Mouse (Mus musculus): ENCODE results near the gene Lrrc4. TPM values are rescaled to one million over a fixed set of nuclear protein-coding genes. Genes with fewer than 3 reads are reported as not detected.

The Lrrc4 gene
- polyA plus RNA-seq, 1 experiment from 2014 or later, result 1.9 TPM

DNA sequence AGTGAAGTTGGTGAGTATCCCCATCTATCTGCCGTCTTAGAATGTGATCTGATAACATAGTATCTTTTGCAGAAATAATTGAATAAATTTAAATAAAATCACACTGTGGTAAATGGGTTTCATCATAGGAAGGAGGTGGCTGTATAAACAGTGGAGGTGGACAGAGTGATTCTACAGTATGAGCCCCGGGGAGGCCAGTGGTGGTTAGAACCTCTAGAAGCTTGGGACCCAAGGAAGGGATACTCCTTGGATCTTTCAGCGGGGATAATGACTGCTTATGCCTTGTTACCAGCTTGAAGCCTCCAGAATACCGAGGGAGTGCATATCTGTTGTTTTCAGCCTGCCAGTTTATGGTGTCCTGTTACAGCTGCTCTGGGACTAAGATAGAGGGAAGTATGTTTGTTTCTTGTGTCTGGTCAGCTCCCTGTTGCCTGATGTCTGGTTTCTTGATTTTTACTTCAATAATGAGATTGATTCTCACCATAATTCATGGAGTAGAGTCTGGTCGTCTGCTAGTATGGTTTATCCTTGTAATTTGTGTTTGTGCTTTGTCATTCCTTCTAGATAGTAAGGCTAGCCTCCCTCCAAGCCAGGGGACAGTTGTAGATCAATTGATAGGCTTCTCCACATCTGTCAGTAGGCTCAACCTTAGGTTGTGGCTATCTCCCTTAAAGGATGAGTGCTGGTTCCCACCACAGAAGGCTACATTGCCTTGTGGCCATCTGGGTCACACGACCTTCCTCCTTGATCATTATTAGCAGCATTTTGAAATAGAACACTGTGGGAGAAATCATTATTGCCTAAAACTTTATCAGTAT is 195.8 kb downstream of the Lrrc4 start:
- Histone ChIP-seq H3K27me3 (no peaks in the 10 kb centered on the region), H3K9me3 (replicated peaks) (no peaks in the 10 kb centered on the region), H3K4me1 (peaks cover 12% of the 10 kb centered on the region; the same call in 1 of the 2 replicates), H3K36me3 (no peaks in the 10 kb centered on the region), H3K9ac (no peak overlapping the region), H3K4me3 (replicated peaks) (no peak overlapping the region), H3K4me2 (no peak overlapping the region), H3K27ac (no peak overlapping the region)
- ATAC-seq (replicated peaks; ENCODE audit: low FRiP score), result no peak
- WGBS, result 69% methylated on average over 6 of the region's 6 CpGs

DNA sequence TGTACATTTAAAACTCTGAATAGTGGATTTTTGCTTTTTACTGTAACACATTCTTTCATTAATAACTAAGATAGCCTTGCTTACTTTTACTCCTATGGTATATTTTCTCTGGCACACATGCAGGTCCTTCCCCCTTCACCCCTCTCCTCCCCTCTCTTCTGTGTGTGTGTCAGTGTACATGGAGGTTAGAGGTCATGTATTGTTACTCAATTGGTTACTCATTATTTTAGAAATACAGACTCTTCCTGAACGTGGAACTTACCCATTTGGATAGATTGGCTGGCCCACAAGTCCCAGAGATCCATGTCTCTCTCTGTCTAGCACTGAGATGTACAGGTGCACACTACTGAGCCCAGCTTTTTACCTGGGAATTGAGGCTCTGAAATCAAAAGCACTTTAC is 196.5 kb downstream of the Lrrc4 start:
- H3K4me1 ChIP-seq, result peaks cover 12% of the 10 kb centered on the region; the same call in 1 of the 2 replicates
- no peak overlapping the region for H3K4me3 ChIP-seq (replicated peaks)
- whole genome bisulfite sequencing, result 58% methylated on average over 1 of the region's 1 CpGs
- H3K4me2 ChIP-seq, result no peak overlapping the region
- H3K27ac ChIP-seq, result no peak overlapping the region
- H3K27me3 ChIP-seq, result no peaks in the 10 kb centered on the region
- H3K9ac ChIP-seq, result no peak overlapping the region
- H3K36me3 ChIP-seq, result no peaks in the 10 kb centered on the region
- 0 out of 2 replicates have a peak, but pooled peaks have one; percentile 22 for ATAC-seq (replicated peaks; ENCODE audit: low FRiP score)
- no peaks in the 10 kb centered on the region for H3K9me3 ChIP-seq (replicated peaks)

DNA sequence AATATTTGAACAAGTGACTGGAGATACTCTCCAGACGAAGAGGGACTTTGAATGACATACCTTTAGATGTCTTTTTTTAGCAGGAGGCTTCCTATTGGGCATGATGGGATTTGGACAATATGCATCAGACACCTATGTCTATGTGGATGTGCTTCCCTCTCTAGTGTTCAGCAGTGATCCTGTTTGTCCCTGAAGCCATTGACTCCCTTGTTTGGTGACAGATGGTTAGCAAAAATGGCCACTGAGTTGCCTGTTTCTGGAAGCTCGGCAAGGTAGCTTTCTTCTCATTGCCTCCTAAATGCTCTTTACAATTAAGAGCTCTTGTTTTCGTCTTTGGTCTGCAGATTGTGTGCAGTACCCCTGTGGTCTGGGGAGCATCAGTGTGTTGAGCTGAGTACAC is 197.9 kb downstream of the Lrrc4 start:
- H3K27ac ChIP-seq, result no peak overlapping the region
- no peak for ATAC-seq (replicated peaks; ENCODE audit: low FRiP score)
- no peak overlapping the region for H3K9ac ChIP-seq
- peaks cover 12% of the 10 kb centered on the region; the same call in 1 of the 2 replicates for H3K4me1 ChIP-seq
- H3K9me3 ChIP-seq (replicated peaks), result no peaks in the 10 kb centered on the region
- H3K4me3 ChIP-seq (replicated peaks), result no peak overlapping the region
- no peak overlapping the region for H3K4me2 ChIP-seq
- no peaks in the 10 kb centered on the region for H3K36me3 ChIP-seq
- 63% methylated on average over 3 of the region's 3 CpGs for WGBS
- H3K27me3 ChIP-seq, result no peaks in the 10 kb centered on the region

DNA sequence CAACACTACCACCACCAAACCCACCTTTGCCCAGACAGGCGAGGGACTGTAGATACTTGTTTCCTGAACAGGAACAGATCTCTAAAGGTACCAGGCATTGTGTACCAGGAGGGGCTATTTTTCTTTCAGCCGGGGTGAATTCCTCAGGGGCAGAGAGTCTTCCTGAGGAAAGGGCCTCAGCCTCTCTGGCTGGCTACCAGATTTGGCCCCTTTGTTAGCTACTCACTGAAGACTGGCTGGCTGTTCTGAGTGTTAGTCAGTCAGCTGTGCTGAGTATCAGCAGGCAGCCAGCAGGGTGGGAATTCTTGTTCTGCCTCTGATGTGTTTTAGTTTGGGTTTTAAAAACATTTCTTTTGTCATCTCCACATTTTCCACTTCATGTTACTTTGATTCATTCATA is 198.4 kb downstream of the Lrrc4 start:
- no peak overlapping the region for H3K9ac ChIP-seq
- no peaks in the 10 kb centered on the region for H3K36me3 ChIP-seq
- WGBS, result 47% methylated on average over 2 of the region's 2 CpGs

DNA sequence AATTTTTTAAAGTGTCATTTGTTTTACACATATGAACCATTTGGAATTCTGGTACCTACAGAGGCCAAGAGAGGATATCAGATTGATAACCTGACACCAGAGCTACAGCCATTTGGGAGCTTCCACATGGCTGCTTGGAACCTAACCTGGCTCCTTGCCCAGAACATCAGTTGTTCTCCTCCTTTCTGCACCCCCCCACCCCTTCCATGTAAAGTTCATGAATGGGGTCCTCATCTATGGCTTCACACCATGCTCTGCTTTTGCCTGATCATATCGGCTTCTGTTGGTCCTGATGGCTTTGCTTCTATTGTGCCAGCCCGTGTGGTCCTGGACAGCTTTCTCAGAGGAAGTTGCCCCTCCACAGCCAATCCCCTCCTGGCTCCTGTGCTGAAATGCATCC is 200.6 kb downstream of the Lrrc4 start:
- H3K36me3 ChIP-seq, result peaks cover 18% of the 10 kb centered on the region
- WGBS, result 76% methylated on average over 2 of the region's 2 CpGs
- H3K4me3 ChIP-seq (replicated peaks), result no peak overlapping the region
- no peak overlapping the region for H3K9ac ChIP-seq
- ATAC-seq (replicated peaks; ENCODE audit: low FRiP score), result no peak
- no peaks in the 10 kb centered on the region for H3K9me3 ChIP-seq (replicated peaks)
- H3K27ac ChIP-seq, result no peak overlapping the region
- H3K4me2 ChIP-seq, result no peak overlapping the region
- H3K27me3 ChIP-seq, result no peaks in the 10 kb centered on the region
- H3K4me1 ChIP-seq, result peaks cover 12% of the 10 kb centered on the region; the same call in 1 of the 2 replicates

More for the DNA sequence above, 198.4 kb downstream of the Lrrc4 start:
- Histone ChIP-seq H3K27ac (0 out of 2 replicates have a peak overlapping the region, but pooled peaks have one; percentile 27), H3K4me2 (no peak overlapping the region), H3K27me3 (no peaks in the 10 kb centered on the region), H3K4me1 (peaks cover 12% of the 10 kb centered on the region; the same call in 1 of the 2 replicates), H3K9me3 (replicated peaks) (no peaks in the 10 kb centered on the region), H3K4me3 (replicated peaks) (no peak overlapping the region)
- ATAC-seq (replicated peaks; ENCODE audit: low FRiP score), result no peak

DNA sequence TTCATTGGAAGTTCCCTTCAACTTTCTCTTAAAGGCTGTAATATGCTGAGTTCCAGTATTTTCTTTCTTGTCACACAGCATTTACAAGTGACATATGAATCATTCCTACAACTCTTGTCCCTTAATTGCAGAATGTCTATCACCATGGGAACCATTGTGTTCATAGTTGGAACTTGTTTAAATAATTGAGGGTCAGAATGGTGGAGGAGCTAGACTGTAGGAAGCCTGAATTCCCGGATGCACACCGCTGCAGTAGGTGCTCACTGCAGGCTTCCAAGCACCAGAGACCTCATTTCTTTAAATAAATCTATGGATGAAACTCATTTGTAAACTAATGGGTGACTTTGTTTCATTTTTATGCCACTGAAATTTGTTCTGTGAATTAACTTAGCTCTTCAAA is 201.7 kb downstream of the Lrrc4 start:
- Histone ChIP-seq H3K9ac (no peak overlapping the region), H3K27me3 (no peaks in the 10 kb centered on the region), H3K9me3 (replicated peaks) (no peaks in the 10 kb centered on the region), H3K4me3 (replicated peaks) (no peak overlapping the region), H3K4me1 (peaks cover 9% of the 10 kb centered on the region; the same call in 1 of the 2 replicates), H3K27ac (no peak overlapping the region), H3K4me2 (no peak overlapping the region), H3K36me3 (peaks cover 18% of the 10 kb centered on the region)
- WGBS, result 77% methylated on average over 2 of the region's 2 CpGs
- ATAC-seq (replicated peaks; ENCODE audit: low FRiP score), result no peak

DNA sequence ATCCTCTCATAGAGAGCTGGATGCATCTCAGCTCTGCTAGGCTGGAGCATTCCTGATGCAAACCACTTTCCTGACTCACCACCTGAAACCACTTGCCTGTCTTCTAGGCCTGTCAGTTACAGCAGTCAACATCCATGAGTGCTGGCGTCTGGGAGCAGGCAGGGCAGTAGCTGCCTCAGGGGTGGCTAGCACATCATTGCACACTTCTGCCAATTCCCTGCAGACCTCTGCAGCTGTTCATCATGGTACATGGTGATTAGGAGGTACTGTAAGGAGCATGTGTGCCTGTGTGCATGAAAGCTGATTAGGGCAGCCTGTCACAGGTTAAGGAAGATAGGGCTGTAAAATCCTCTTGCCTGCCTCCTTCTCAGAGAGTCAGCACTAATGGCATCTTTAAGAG is 203.1 kb downstream of the Lrrc4 start:
- Histone ChIP-seq H3K27ac (no peak overlapping the region), H3K4me3 (replicated peaks) (no peak overlapping the region), H3K9ac (no peak overlapping the region), H3K36me3 (peaks cover 18% of the 10 kb centered on the region), H3K4me1 (0 out of 2 replicates have a peak, but pooled peaks cover 7% of the 10 kb centered on the region), H3K4me2 (no peak overlapping the region), H3K9me3 (replicated peaks) (no peaks in the 10 kb centered on the region), H3K27me3 (no peaks in the 10 kb centered on the region)
- WGBS, result 79% methylated on average over 1 of the region's 1 CpGs
- ATAC-seq (replicated peaks; ENCODE audit: low FRiP score), result 0 out of 2 replicates have a peak, but pooled peaks have one; percentile 25

DNA sequence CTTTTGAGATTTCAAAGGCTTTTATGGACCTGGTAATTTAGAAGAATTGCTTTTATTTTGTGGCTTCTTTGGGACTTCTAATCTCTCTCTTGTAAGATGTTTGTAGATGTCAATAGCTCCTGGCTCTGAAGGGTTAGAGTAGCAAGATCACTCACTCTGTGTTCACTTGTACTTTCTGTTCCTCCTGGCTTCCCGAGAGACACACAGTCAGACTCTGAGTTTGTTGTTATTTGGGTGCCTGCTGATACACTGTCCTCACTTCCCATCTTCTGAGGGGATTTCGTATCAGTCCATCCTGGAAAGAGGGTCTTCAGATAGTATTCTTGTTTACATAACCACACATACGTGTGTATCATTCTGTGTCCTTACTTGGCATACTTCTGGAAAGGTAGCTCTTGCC is 208.6 kb downstream of the Lrrc4 start:
- H3K27ac ChIP-seq, result 0 out of 2 replicates have a peak overlapping the region, but pooled peaks have one; percentile 9
- peaks cover 28% of the 10 kb centered on the region for H3K4me1 ChIP-seq
- ATAC-seq (replicated peaks; ENCODE audit: low FRiP score), result no peak
- peaks cover 21% of the 10 kb centered on the region for H3K36me3 ChIP-seq
- H3K27me3 ChIP-seq, result no peaks in the 10 kb centered on the region
- 82% methylated on average over 3 of the region's 3 CpGs for WGBS
- H3K9me3 ChIP-seq (replicated peaks), result no peaks in the 10 kb centered on the region
- no peak overlapping the region for H3K9ac ChIP-seq
- no peak overlapping the region for H3K4me2 ChIP-seq
- H3K4me3 ChIP-seq (replicated peaks), result no peak overlapping the region

DNA sequence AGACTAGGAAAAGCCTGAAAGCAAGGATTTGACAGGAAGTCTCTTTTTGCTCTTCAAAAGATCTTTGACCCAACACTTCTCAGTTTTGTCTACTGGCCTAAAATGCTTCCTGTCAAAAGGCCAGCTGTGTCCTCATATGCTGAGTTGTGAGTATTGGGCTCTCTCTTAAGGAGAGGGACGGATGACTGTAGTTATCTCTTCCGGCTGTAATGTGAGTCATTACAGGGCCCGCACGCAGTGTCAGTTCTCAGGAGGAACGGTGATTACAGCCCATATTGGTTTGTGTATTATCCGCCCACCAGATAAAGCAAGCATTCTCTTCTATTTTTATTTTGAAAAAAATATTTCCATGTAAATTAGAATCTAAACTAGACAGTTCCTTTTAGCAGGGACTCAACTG is 209.0 kb downstream of the Lrrc4 start:
- Histone ChIP-seq H3K4me3 (replicated peaks) (no peak overlapping the region), H3K4me2 (no peak overlapping the region), H3K36me3 (peaks cover 19% of the 10 kb centered on the region), H3K4me1 (peaks cover 31% of the 10 kb centered on the region), H3K9me3 (replicated peaks) (no peaks in the 10 kb centered on the region), H3K27me3 (no peaks in the 10 kb centered on the region), H3K9ac (no peak overlapping the region), H3K27ac (0 out of 2 replicates have a peak overlapping the region, but pooled peaks have one; percentile 9)
- 55% methylated on average over 6 of the region's 6 CpGs for WGBS
- no peak for ATAC-seq (replicated peaks; ENCODE audit: low FRiP score)

DNA sequence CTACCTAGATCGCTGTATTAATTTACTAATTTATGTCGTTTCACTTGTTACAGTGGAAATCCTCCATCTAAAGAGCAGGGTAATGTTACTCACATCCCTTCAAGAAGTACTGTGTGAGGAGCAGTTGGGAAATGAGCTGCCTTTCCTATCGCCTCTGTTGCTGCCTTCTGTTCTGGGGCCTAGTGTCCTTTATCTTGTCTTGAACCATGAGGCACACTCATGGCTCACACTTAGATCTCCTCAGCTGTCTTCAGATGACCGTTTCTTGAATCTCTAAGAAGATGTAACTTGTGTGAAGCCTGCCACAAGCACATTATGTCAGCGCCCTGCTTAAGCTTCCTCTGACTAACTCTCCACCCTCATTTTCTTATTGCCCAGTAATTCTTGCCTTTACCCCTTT is 209.6 kb downstream of the Lrrc4 start:
- Histone ChIP-seq H3K36me3 (peaks cover 15% of the 10 kb centered on the region), H3K4me2 (no peak overlapping the region), H3K27ac (no peak overlapping the region; the same call in 1 of the 2 replicates), H3K4me1 (peaks cover 31% of the 10 kb centered on the region), H3K9me3 (replicated peaks) (no peaks in the 10 kb centered on the region), H3K9ac (no peak overlapping the region), H3K4me3 (replicated peaks) (no peak overlapping the region), H3K27me3 (no peaks in the 10 kb centered on the region)
- WGBS, result 63% methylated on average over 5 of the region's 5 CpGs
- ATAC-seq (replicated peaks; ENCODE audit: low FRiP score), result no peak

DNA sequence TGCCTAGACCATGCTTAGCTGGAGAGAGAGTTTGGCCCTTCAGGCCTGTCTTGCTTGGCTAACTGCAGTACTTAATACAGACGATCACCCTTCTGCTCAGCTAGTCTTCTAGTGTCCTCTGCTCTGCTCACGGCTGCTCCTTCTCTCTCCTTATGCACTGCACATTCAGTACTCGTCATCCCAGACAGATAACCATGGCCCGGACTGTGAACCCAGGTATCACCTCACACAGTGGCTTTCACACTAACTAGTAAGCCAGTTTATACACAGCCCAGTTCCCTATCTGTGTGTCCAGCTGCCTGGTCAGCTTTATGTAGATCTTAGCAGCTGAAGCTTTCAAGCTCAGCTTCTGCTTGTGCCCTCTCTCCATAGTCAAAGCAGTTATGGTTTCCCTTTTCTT is 210.1 kb downstream of the Lrrc4 start:
- no peak for ATAC-seq (replicated peaks; ENCODE audit: low FRiP score)
- WGBS, result 60% methylated on average over 4 of the region's 4 CpGs
- H3K4me1 ChIP-seq, result peaks cover 31% of the 10 kb centered on the region
- H3K27me3 ChIP-seq, result no peaks in the 10 kb centered on the region
- peaks cover 9% of the 10 kb centered on the region for H3K36me3 ChIP-seq
- no peak overlapping the region; the same call in 1 of the 2 replicates for H3K27ac ChIP-seq
- H3K4me2 ChIP-seq, result no peak overlapping the region
- H3K4me3 ChIP-seq (replicated peaks), result no peak overlapping the region
- no peaks in the 10 kb centered on the region for H3K9me3 ChIP-seq (replicated peaks)
- H3K9ac ChIP-seq, result no peak overlapping the region

DNA sequence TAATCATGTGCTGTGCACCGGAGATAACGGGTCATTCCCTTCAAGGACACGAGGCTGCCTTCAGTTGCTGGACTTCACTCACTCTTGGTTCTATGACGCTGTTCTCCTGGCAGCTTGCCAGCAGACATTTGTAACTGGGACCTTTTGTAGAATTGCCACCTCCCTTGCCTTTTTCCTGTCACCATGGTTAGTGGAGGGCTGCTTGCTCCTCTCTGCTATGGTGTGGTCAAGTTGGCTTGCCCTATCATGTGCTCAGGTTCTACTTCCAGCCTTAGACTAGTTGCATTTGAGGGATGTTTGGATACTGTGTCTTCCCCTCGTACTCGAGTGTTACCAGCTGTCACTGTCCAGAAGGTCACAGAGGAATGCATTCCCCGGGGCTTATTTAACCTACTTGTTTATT is 212.8 kb downstream of the Lrrc4 start:
- ATAC-seq (replicated peaks; ENCODE audit: low FRiP score), result peak; percentile 65; the same call in 1 of the 2 replicates
- Histone ChIP-seq H3K27ac (peak overlapping the region; percentile 19; the same call in 1 of the 2 replicates), H3K9ac (no peak overlapping the region), H3K9me3 (replicated peaks) (no peaks in the 10 kb centered on the region), H3K4me3 (replicated peaks) (no peak overlapping the region), H3K27me3 (no peaks in the 10 kb centered on the region), H3K4me2 (no peak overlapping the region), H3K36me3 (0 out of 2 replicates have a peak, but pooled peaks cover 4% of the 10 kb centered on the region), H3K4me1 (peaks cover 37% of the 10 kb centered on the region)
- WGBS, result 26% methylated on average over 7 of the region's 7 CpGs

All from kidney, embryonic 15.5 days (tissue).